Mouse (Mus musculus): ENCODE data around the gene Gatd1. TPM values are rescaled to one million over a fixed set of nuclear protein-coding genes. Genes with fewer than 3 reads are reported as not detected.

Gatd1 gene
- total RNA-seq, 2 experiments from 2014 or later = 38.9 to 46.5 TPM

DNA sequence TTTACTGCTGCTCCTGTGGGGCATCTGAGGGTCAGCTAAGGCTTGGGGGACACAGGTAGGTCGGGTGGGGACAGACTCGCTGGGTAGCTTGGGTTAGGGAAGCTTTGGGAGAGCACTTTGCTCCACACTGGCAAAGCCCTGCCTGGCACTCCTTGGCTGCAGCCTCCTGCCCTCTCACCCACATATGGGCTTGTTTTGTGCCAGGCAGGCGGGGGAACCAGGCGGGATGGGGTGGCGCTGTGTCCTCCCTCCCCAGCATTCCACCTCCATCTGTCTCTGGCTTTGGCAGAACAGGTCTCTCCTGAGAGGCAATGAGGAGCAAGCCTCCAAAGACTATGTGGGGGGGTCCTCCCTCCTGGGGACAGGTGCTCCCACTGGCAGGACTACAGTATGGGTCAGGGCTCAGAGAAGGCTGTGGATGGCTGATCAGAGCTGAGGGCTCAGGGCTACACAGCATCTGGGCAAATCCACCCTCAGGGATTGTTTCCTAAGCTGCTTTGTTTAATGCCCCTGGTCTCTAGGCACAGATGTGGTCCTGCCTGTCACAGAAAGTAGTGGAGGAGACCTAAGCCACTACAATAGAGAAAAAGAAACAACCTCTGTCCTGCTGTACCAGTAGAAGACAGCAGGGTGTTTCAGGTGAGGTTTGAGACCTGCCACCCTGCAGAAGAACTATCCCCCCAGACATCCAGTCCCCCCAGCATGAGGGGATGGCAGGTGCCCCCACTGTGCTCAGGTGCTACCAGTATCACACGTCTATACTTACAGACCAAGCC, 19.0 kb upstream of the Gatd1 start:
- TF ChIP-seq CTCF (IDR thresholded peaks at IDR 0.05) = no peak; the same call in 1 of the 2 replicates
- intact Hi-C loops (cut with DNase I) = no loop called here
- DNase-seq (ENCODE audit: extremely low spot score in 1 of 2, low spot score in 2 of 2) = no peak
- Histone ChIP-seq H3K4me3 (peak overlapping the region; percentile 62), H3K27ac (peak overlapping the region; percentile 87)

DNA sequence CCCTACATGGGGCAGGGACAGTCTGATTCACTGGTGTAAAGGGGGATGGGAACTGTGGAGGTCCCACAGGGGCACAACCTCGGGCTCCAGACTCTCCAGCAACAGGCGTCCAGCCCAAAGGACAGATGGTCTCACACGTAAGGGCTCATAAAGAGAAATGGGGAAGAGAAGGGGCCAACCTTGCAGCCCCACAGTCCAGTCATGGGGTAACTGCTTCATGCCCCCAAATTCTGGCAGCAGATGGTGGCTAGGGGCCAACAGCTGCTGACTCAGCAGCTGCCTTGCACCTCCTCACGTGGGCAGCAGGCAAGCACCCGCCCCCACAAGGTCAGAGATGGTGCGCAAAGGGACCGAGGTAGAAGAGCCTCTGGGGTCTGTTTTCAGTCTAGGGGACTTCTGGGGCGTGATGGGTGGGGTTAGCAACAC, 18.3 kb upstream of the Gatd1 start:
- Histone ChIP-seq H3K27ac (peak overlapping the region; percentile 59; the same call in 1 of the 2 replicates), H3K4me3 (no peak overlapping the region; the same call in 1 of the 2 replicates)
- no peak for DNase-seq (ENCODE audit: extremely low spot score in 1 of 2, low spot score in 2 of 2)
- intact Hi-C loops (cut with DNase I) = no loop called here
- TF ChIP-seq CTCF (IDR thresholded peaks at IDR 0.05) = no peak

GRCm38 (mm10) chr7:141431434-141432185, 17.7 kb upstream of the Gatd1 start:
- intact Hi-C loops (cut with DNase I) = no loop called here
- Histone ChIP-seq H3K4me3 (no peak overlapping the region), H3K27ac (no peak overlapping the region)
- TF ChIP-seq CTCF (IDR thresholded peaks at IDR 0.05) = no peak
- no peak for DNase-seq (ENCODE audit: extremely low spot score in 1 of 2, low spot score in 2 of 2)

DNA sequence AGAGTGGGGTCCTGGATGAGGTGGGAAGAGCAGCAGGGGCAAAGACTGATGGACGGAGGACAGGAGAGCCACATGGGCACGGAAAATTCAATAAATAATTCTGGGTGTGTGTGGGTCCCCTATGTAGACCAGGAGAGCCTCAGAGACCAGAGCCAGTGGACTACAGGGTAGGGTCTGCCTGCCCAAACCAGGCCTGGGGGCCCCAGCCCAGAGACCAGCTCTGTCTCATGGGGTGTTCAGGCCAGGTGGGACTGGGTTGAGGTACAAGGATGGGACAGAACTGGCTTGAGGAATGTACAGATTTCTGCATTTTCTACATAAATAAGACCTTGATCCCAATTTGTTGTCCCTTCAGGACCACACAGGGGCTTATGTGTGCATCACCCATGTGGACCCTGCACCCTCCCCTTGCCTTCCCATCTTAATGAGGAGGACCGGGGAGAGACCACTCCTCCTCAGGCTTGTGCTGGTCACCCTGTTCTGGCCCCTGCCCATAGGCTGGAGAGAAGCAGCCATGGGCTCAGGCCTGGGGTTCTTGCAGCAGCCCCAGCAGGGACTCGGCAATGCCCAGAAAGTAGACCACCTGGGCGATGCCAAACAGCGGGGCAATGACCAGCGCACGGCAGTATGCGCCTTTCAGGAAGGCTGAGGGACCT, 16.8 kb upstream of the Gatd1 start:
- Histone ChIP-seq H3K27ac (no peak overlapping the region), H3K4me3 (no peak overlapping the region)
- intact Hi-C loops (cut with DNase I) = no loop called here
- no peak for DNase-seq (ENCODE audit: extremely low spot score in 1 of 2, low spot score in 2 of 2)
- TF ChIP-seq CTCF (IDR thresholded peaks at IDR 0.05) = no peak

DNA sequence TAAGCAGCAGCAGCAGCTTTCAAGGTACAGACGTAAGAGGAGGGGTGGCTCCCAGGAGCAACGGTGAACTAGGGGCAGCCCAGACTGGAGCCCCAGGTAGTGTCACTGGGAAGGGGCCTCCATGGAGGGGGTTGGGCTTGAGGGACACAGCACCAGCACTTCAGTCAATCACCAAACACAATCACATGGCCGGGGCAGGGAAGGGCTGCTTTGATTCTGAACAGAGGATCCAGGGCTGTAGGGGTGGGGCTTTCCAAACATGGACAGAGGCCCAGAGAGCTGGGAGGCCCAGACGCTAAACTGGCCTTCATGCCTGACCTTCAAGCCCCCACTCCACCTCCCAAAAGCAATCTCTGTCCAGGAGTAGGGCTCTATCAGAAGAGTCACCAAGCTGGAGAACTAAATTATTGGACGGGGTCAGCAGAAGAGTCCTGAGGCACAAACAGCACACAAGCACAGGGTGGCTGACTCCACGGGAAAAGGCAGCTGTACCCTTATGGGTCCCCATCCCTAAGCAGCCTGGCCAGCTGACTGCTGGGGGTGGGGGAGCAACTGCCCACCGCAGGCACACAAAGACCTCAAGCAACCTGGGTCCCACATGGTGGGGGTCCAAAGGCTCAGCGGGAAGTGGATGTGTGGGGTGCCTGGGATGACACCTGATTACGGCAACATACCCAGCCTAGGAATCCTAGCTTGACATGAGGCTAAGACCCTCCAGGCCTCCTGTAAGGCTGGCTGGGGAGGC, 16.1 kb upstream of the Gatd1 start:
- peak overlapping the region; percentile 94 for H3K4me3 ChIP-seq

DNA sequence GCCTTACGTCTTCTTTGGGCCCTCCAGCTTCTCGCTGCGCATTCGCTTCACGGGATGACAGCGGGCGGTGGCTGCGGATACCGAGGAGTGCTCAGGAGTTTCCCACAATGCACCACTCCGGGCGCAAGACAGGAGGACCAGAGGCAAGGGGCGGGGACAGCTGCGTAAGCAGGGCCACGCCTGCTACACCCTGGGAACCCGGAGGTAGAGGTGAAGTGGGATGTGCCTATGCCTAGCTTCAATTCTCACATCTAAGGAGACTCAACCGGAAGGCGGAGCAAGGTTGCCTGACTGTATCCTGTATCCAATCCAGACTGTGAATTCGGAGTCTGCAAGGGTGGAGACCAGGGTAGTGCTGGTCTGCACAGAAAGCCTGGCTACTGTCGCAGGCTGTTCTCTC, 15.4 kb upstream of the Gatd1 start, which contains the start of gene Cend1:
Cend1 (minus strand) TSS at position 182 of the 400 bp plus-strand sequence.
- intact Hi-C loops (cut with DNase I) = loop anchor here (2.0 kb wide), 1 partner anchor 15 kb away; the partner anchor contains the start of gene Gatd1
- H3K4me3 ChIP-seq = peak within 1 kb of the TSS; percentile 94
- H3K27ac ChIP-seq = peak within 1 kb of the TSS; percentile 97
- no peak for TF ChIP-seq CTCF (IDR thresholded peaks at IDR 0.05)
- peak; percentile 88 to 89 for DNase-seq (ENCODE audit: extremely low spot score in 1 of 2, low spot score in 2 of 2)

More for the DNA sequence above, 16.1 kb upstream of the Gatd1 start:
- TF ChIP-seq CTCF (IDR thresholded peaks at IDR 0.05) = no peak
- H3K27ac ChIP-seq = peak overlapping the region; percentile 12; the same call in 1 of the 2 replicates
- no peak for DNase-seq (ENCODE audit: extremely low spot score in 1 of 2, low spot score in 2 of 2)
- intact Hi-C loops (cut with DNase I) = loop anchor here (2.0 kb wide), 1 partner anchor 15 kb away; the partner anchor contains the start of gene Gatd1

DNA sequence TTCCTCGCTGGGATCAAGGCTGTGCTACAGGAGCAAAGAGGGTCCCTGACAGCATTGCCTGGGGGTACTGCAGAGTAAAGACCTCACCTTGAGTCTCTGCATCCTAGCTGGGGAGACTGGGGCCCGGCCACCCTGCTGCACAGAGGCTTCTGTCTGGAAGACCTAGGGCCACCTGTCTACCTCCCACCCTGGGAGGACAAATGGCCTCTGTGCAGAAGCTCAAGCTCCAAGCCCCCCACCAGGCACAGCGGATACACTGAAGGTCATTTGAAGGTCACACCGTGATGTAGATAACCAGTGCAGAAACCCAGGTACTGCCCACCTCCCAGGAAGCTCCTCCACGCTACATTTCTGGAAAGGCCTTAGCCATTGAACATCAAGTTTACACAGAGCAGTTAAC, 14.8 kb upstream of the Gatd1 start:
- Histone ChIP-seq H3K27ac (peak overlapping the region; percentile 97), H3K4me3 (peak overlapping the region; percentile 94)
- TF ChIP-seq CTCF (IDR thresholded peaks at IDR 0.05) = no peak
- DNase-seq (ENCODE audit: extremely low spot score in 1 of 2, low spot score in 2 of 2) = no peak
- intact Hi-C loops (cut with DNase I) = loop anchor here (2.0 kb wide), 1 partner anchor 14 kb away; the partner anchor contains the start of gene Gatd1

DNA sequence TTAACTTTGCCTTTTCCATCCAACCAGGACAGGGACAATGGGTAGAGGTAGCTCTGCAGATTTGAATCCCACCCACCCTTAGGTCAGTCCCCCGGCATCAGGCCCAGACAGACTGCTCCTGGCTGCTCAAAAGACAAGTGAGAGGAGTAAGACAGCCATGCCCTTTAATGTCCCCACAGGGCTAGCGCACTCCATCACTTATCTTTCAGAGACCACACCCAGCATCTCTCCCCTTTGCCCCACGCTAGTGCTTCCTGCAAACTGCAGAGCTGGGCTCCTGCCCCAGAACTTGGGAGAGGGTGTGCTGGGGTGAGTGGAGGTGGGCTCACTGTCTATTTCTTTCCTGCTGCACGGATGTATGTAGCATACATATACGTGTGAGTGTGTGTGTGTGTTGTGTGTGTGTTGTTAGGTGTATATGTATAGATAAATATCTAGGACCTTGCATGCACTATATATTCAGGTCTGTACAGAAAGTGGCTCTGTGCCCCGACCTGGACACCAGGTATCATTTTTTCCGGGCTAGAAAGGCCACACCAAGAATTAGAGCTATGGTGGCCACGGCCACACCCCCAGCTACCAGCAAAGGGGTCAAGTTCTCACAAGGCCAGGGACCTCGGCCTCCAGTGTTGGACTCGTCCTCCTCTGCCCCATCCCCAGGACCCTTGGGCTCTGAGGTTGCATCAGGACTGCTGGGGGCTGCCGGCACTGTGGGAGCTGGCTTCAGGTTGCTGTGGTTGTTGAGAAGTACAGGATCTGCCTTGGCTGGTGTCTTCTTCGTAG, 13.2 kb upstream of the Gatd1 start:
- no peak overlapping the region for H3K4me3 ChIP-seq
- no peak for DNase-seq (ENCODE audit: extremely low spot score in 1 of 2, low spot score in 2 of 2)
- intact Hi-C loops (cut with DNase I) = no loop called here
- H3K27ac ChIP-seq = no peak overlapping the region
- no peak for TF ChIP-seq CTCF (IDR thresholded peaks at IDR 0.05)

DNA sequence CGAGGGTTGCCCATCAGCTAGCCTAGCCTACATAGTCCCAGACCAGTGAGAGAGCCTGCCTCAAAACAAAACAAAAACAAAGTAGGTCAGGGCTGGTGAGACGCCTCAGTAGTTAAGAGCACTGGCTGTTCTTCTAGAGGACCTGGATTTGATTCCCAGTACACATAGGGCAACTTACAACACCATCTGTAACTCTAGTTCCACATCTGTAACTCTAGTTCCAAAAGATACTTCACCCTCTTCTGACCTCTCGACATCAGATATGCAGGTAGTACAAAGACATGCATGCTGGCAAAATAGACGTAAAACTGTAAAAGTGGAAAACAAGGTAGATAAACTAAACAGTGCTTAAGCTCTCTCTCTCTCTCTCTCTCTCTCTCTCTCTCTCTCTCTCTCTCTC, 9.9 kb upstream of the Gatd1 start:
- TF ChIP-seq CTCF (IDR thresholded peaks at IDR 0.05) = no peak
- DNase-seq (ENCODE audit: extremely low spot score in 1 of 2, low spot score in 2 of 2) = no peak
- intact Hi-C loops (cut with DNase I) = no loop called here
- no peak overlapping the region for H3K27ac ChIP-seq
- no peak overlapping the region for H3K4me3 ChIP-seq

GRCm38 (mm10) chr7:141420030-141420702, 6.2 kb upstream of the Gatd1 start:
- H3K4me3 ChIP-seq = no peak overlapping the region
- DNase-seq (ENCODE audit: extremely low spot score in 1 of 2, low spot score in 2 of 2) = no peak
- intact Hi-C loops (cut with DNase I) = no loop called here
- no peak overlapping the region for H3K27ac ChIP-seq
- TF ChIP-seq CTCF (IDR thresholded peaks at IDR 0.05) = no peak

Data from left cerebral cortex, adult 2 months (tissue).